Mouse (Mus musculus) limb, embryonic 15.5 days (tissue): ENCODE measurements at regions not wholly inside any gene's neighbourhood (a gene's known extent, or its start where the extent isn't known, plus 50 kb on each side); places are given as distances from the start of the nearest gene placed in this dataset.
"Not testable (repeated sequence)": the region's sequence is repeated elsewhere in the genome, so short reads cannot be mapped to it uniquely, and the experiment has no call there.

Experiments used
- ATAC-seq: fragments of 200-750 bp; cut with Nextera tagmentation; 2 replicates; pipeline ENCODE4 v1.8.0; 2017; ENCODE audit warnings: low read depth, moderate TSS enrichment; ENCODE audit not compliant: insufficient number of reproducible peaks, low FRiP score, low TSS enrichment
- H3K27ac ChIP-seq: fragments of 300-500 bp; sonication (generic); 2 replicates; pipeline ENCODE4 v1.5.1; 2015; ENCODE audit warnings: moderate library complexity, mild to moderate bottlenecking, inconsistent platforms
- H3K27me3 ChIP-seq: fragments of 300-500 bp; sonication (generic); 2 replicates; pipeline ENCODE4 v1.6.1; 2015; ENCODE audit warnings: inconsistent platforms
- H3K36me3 ChIP-seq: fragments of 300-500 bp; sonication (generic); 2 replicates; pipeline ENCODE4 v1.6.1; 2015; ENCODE audit warnings: inconsistent platforms
- H3K4me1 ChIP-seq: fragments of 300-500 bp; sonication (generic); 2 replicates; pipeline ENCODE4 v1.6.1; 2015; ENCODE audit warnings: inconsistent platforms
- H3K4me2 ChIP-seq: fragments of 300-500 bp; sonication (generic); 2 replicates; pipeline ENCODE4 v1.6.1; 2015; ENCODE audit warnings: mild to moderate bottlenecking, inconsistent platforms
- H3K4me3 ChIP-seq: fragments of 300-500 bp; sonication (generic); 2 replicates; pipeline ENCODE4 v1.5.1; 2015; ENCODE audit warnings: mild to moderate bottlenecking, inconsistent platforms
- H3K9ac ChIP-seq: fragments of 300-500 bp; sonication (generic); 2 replicates; pipeline ENCODE4 v1.6.1; 2015; ENCODE audit warnings: inconsistent platforms
- H3K9me3 ChIP-seq: fragments of 300-500 bp; sonication (generic); 2 replicates; pipeline ENCODE4 v1.6.1; 2016; ENCODE audit warnings: inconsistent platforms
- WGBS: fragments of 180-500 bp; shearing (Covaris S2); methylation state at CpG from one replicate; pipeline ENCODE4 v1.1.7; 2015; 5-methylcytosine and 5-hydroxymethylcytosine counted together

DNA sequence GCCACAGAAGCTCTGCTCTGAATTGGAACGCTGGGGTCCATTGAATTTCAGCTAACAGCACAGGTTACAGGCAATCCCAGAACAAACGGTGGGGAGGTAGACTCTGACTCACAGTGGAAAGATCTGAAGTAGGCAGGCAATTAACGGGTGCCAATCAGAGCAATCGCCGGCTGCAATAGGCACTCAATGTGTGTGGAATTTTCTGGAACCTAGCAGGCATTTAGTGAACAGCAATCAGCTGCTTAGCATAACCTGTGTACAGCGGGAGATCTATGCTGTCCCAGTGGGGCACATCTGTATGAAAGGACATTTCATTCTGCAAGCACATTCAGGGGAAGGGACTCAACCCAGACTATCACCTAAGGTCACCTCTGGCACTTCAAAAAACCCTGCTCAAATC, 213.4 kb downstream of the 1810013L24Rik start:
- no peak overlapping the region for H3K4me2 ChIP-seq
- H3K9ac ChIP-seq: no peak overlapping the region
- 74% methylated on average over 6 of the region's 6 CpGs for WGBS
- H3K4me1 ChIP-seq: no peaks in the 10 kb centered on the region
- H3K9me3 ChIP-seq: no peaks in the 10 kb centered on the region
- no peak overlapping the region for H3K27ac ChIP-seq
- ATAC-seq: no peak
- no peaks in the 10 kb centered on the region for H3K27me3 ChIP-seq
- H3K36me3 ChIP-seq: no peaks in the 10 kb centered on the region
- no peak overlapping the region for H3K4me3 ChIP-seq

- no peak overlapping the region for H3K4me2 ChIP-seq
- H3K36me3 ChIP-seq: no peaks in the 10 kb centered on the region
- no peak overlapping the region for H3K27ac ChIP-seq
- H3K9me3 ChIP-seq: no peaks in the 10 kb centered on the region
- 82% methylated on average over 2 of the region's 2 CpGs for WGBS
- H3K27me3 ChIP-seq: no peaks in the 10 kb centered on the region
- ATAC-seq: no peak
- no peak overlapping the region for H3K4me3 ChIP-seq
- no peaks in the 10 kb centered on the region for H3K4me1 ChIP-seq
- no peak overlapping the region for H3K9ac ChIP-seq
Measured at GRCm38 (mm10) chr16:9046864-9047263, 217.0 kb downstream of the 1810013L24Rik start.

GRCm38 (mm10) chr16:9054415-9054814, 224.5 kb downstream of the 1810013L24Rik start:
- Histone ChIP-seq H3K27ac (no peak overlapping the region), H3K9ac (no peak overlapping the region), H3K36me3 (no peaks in the 10 kb centered on the region), H3K9me3 (no peaks in the 10 kb centered on the region), H3K4me2 (no peak overlapping the region), H3K4me3 (no peak overlapping the region), H3K4me1 (no peaks in the 10 kb centered on the region), H3K27me3 (no peaks in the 10 kb centered on the region)
- WGBS: 47% methylated on average over 4 of the region's 4 CpGs
- no peak for ATAC-seq

DNA sequence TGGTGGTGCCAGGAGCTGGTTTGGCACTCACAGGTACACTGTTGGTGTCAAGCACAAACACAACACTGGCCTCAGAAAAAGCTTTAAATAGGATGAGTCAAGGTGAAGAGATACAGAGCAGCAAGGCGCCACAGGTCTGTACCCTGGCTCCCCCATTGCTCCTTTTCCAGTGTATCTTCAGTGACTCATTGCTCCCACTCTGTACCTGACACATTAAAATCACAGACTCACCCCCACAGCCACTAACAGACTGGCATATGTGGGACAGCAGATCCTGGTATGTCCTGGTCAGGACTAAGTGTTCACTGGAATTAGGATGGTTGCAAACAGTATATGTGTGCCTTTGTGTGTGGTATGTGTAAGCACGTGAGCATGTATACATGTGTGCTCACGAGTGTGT, 226.5 kb downstream of the 1810013L24Rik start:
- WGBS: 83% methylated on average over 3 of the region's 3 CpGs
- H3K36me3 ChIP-seq: no peaks in the 10 kb centered on the region
- H3K27ac ChIP-seq: no peak overlapping the region
- H3K9me3 ChIP-seq: no peaks in the 10 kb centered on the region
- no peak overlapping the region for H3K9ac ChIP-seq
- ATAC-seq: no peak
- H3K27me3 ChIP-seq: no peaks in the 10 kb centered on the region
- no peak overlapping the region for H3K4me2 ChIP-seq
- no peak overlapping the region for H3K4me3 ChIP-seq
- H3K4me1 ChIP-seq: no peaks in the 10 kb centered on the region

DNA sequence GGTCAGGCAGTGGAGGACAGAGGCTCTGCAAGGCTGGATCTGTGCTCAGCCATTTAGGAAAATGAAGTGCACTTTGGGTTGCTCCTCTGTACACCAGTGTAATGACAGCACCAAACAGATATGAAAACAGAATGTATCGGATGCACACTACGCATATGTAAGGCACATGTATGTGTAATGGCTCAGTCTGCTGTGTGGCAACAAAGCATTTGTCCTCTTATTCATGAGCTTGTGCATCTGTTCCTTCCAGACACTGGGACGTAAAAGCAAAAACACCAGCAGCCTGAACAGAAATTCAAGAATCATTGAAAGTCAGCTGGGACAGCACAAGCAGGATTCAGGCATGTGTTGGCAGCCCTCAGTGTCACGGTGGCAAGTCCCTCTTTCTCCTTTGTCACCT, 241.6 kb downstream of the 1810013L24Rik start:
- Histone ChIP-seq H3K36me3 (no peaks in the 10 kb centered on the region), H3K9ac (no peak overlapping the region), H3K27ac (no peak overlapping the region), H3K4me3 (no peak overlapping the region), H3K4me1 (no peaks in the 10 kb centered on the region), H3K4me2 (no peak overlapping the region), H3K9me3 (no peaks in the 10 kb centered on the region), H3K27me3 (no peaks in the 10 kb centered on the region)
- ATAC-seq: no peak
- WGBS: 83% methylated on average over 4 of the region's 4 CpGs

DNA sequence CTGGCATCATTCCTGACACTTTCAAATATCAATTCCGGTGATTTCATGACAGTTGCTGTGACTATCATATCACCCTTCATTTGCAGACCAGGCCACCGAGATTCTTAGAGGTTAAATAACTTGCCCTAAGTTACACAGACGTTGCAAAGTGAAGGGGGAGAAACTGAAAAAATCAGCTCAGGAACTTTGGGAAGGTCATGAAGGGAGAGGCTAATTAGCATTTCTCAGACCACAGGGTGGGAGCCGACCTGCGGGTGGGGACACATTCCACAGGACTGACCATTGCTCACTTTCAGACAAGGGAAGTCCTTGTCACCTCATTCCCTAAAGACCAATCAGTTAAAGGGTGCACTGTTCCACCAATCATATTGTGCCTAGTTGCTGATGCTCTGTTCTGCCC, 242.1 kb downstream of the 1810013L24Rik start:
- H3K4me3 ChIP-seq, H3K9ac ChIP-seq, H3K27ac ChIP-seq, H3K4me1 ChIP-seq, H3K4me2 ChIP-seq, H3K9me3 ChIP-seq, H3K27me3 ChIP-seq, H3K36me3 ChIP-seq, ATAC-seq: not testable (repeated sequence)
- 71% methylated on average over 5 of the region's 5 CpGs for WGBS

DNA sequence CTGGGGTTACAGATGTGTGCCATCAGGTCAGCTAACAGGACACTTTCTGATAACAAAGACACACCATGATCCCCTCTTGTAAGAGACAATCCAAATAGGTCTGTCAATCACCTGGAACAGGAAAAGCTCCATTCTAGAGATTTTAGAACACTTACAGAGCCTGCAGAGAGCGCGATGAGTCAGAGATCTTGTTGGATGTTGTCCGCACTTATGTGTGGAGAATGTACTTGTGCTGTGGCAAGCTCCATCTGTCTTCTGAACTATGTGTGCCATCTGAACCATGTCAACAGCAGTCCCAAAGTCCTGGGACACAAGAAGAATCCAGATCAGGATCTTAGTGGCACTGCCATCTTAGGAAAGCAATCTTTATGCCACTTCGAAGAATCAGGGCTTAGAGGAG, 244.4 kb downstream of the 1810013L24Rik start:
- WGBS: 92% methylated on average over 4 of the region's 4 CpGs
- Histone ChIP-seq H3K27ac (no peak overlapping the region), H3K9me3 (no peaks in the 10 kb centered on the region), H3K4me1 (no peaks in the 10 kb centered on the region), H3K4me3 (no peak overlapping the region), H3K36me3 (no peaks in the 10 kb centered on the region), H3K4me2 (no peak overlapping the region), H3K27me3 (no peaks in the 10 kb centered on the region), H3K9ac (no peak overlapping the region)
- ATAC-seq: no peak

DNA sequence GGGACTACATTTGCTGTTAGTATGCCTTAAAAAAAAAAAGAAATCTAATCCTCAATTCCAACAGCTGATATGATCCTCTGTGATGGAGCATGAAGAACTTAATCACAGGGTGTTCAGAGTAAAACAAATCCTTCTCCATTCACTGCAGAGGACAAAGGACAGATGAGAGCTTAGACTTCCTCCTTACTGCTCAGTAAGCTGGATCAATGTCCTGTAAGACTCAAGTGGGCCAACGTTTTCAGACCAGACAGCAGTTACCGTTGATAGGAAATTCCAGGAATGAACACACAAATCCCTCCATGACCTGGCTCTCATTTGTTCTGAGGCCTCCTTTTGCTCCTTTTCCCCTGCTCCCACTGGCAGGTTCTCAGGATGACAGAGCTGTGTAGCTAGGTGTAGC, 247.6 kb downstream of the 1810013L24Rik start:
- no peaks in the 10 kb centered on the region for H3K4me1 ChIP-seq
- H3K4me3 ChIP-seq: no peak overlapping the region
- H3K9me3 ChIP-seq: no peaks in the 10 kb centered on the region
- H3K9ac ChIP-seq: no peak overlapping the region
- no peak overlapping the region for H3K4me2 ChIP-seq
- 80% methylated on average over 2 of the region's 2 CpGs for WGBS
- H3K27me3 ChIP-seq: no peaks in the 10 kb centered on the region
- no peak for ATAC-seq
- no peaks in the 10 kb centered on the region for H3K36me3 ChIP-seq
- H3K27ac ChIP-seq: no peak overlapping the region

GRCm38 (mm10) chr16:9078405-9078942, 248.6 kb downstream of the 1810013L24Rik start:
- Histone ChIP-seq H3K4me3 (no peak overlapping the region), H3K27ac (no peak overlapping the region), H3K36me3 (no peaks in the 10 kb centered on the region), H3K9me3 (no peaks in the 10 kb centered on the region), H3K9ac (no peak overlapping the region), H3K4me2 (no peak overlapping the region), H3K4me1 (no peaks in the 10 kb centered on the region), H3K27me3 (no peaks in the 10 kb centered on the region)
- ATAC-seq: no peak
- WGBS: 84% methylated on average over 4 of the region's 4 CpGs

DNA sequence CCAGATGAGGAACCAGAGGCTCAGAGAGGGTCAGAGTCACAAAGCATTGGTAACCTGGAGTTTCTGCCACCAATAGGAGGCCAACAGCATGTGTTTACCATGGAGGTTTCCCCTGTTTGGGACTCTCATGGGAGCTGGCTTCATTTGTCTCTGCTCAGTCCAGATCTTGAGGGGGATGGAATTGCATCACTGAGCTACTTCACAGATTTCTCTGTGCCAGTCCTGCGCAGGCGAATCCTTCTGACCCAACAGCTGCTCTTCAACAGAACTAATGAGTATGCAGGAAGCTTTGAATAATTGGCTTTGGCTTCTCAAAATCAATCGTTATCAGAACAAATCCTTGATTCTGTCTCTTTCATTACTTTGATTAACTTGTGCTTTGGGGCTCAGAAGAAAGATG, 253.1 kb downstream of the 1810013L24Rik start:
- no peak overlapping the region for H3K4me3 ChIP-seq
- 91% methylated on average over 3 of the region's 3 CpGs for WGBS
- ATAC-seq: no peak

GRCm38 (mm10) chr16:9083740-9084139, 253.8 kb downstream of the 1810013L24Rik start:
- no peak overlapping the region for H3K4me2 ChIP-seq
- 87% methylated on average over 2 of the region's 2 CpGs for WGBS
- H3K27me3 ChIP-seq: no peaks in the 10 kb centered on the region
- no peaks in the 10 kb centered on the region for H3K9me3 ChIP-seq
- H3K4me3 ChIP-seq: no peak overlapping the region
- H3K36me3 ChIP-seq: no peaks in the 10 kb centered on the region
- H3K27ac ChIP-seq: no peak overlapping the region
- no peak overlapping the region for H3K9ac ChIP-seq
- no peak for ATAC-seq
- no peaks in the 10 kb centered on the region for H3K4me1 ChIP-seq

More for the DNA sequence above, 253.1 kb downstream of the 1810013L24Rik start:
- Histone ChIP-seq H3K36me3 (no peaks in the 10 kb centered on the region), H3K4me2 (no peak overlapping the region), H3K9me3 (no peaks in the 10 kb centered on the region), H3K27me3 (no peaks in the 10 kb centered on the region), H3K9ac (no peak overlapping the region), H3K4me1 (no peaks in the 10 kb centered on the region), H3K27ac (no peak overlapping the region)

DNA sequence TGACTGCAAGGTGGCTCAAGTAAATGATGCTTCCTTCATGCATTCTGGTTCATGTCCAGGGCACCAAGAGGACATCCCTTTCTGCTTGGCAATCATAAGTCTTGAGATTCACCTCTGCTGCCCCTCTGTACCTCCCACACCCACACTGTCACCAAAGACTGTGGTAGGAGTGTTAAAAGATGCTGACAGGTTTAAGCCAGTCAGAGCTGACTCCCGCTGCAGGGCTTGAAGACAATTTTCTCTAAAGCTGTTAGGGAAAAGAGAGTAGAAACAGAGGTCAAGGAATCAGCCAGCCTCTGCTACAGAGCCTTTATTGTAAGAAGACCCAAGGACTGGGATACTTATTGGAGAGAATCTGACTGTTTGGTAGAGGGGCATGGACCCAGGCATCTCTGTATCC, 254.7 kb downstream of the 1810013L24Rik start:
- Histone ChIP-seq H3K4me3 (no peak overlapping the region), H3K4me2 (no peak overlapping the region), H3K27ac (no peak overlapping the region), H3K4me1 (no peaks in the 10 kb centered on the region), H3K9me3 (no peaks in the 10 kb centered on the region), H3K9ac (no peak overlapping the region), H3K36me3 (no peaks in the 10 kb centered on the region), H3K27me3 (no peaks in the 10 kb centered on the region)
- no peak for ATAC-seq
- WGBS: 90% methylated on average over 1 of the region's 1 CpGs

DNA sequence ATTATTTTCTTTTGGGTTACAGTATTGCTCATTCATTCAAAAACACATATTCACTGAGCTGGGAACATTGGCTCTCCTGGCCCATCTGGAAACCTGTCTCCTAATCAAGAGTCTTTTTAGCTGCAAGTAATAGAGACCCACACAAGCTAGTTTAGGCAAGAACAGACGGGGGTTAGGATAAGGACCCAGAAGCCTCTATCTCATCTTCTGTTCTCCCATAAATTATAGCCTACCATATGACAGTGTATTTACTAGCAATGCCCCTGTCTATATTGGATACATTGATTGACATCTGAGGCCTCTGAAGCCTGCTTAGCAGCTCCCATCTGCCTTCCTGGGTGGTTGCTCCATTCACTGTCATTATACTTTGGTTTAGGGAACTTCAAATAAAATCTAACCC, 255.2 kb downstream of the 1810013L24Rik start:
- Histone ChIP-seq H3K9ac (no peak overlapping the region), H3K4me1 (no peaks in the 10 kb centered on the region), H3K4me2 (no peak overlapping the region), H3K27me3 (no peaks in the 10 kb centered on the region), H3K36me3 (no peaks in the 10 kb centered on the region), H3K4me3 (no peak overlapping the region), H3K27ac (no peak overlapping the region), H3K9me3 (no peaks in the 10 kb centered on the region)
- no peak for ATAC-seq
- WGBS: 71% methylated on average over 1 of the region's 1 CpGs
